Mouse (Mus musculus): ENCODE data around the gene Stxbp5l. TPM values are rescaled to one million over a fixed set of nuclear protein-coding genes. Genes with fewer than 3 reads are reported as not detected.

The Stxbp5l gene
- polyA plus RNA-seq (2012; rRNA removed; ENCODE audit: low replicate concordance), result not detected in 2 replicates

DNA sequence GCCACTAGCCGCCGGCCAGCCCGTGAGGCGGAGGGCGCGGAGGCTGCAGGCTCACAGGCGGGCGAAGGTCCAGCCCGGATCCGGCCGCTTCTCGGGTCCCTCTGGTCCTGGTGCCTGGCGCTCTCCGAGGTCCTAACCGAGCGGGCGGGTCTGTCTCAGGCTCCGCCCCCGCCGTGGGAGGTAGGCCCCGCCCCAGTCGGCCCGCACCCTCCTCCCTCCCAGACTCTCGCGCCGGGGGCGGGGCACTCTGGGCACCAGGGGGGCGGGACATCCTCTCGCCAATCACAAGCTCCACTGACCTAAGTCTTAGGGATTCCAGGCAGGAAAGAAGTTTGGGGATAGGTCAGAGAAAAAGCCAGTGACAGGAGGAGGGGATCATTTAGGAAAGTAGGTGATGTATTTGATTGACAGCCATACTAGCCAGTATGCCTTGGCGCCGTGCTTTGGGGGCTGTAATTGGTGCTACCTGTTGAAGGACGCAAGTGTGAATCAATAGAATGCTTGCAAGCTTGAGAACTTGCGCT is at the start of gene Stxbp5l:
Gene Stxbp5l, minus strand, starts transcription at position 142 of the 524 bp plus-strand sequence.

Other genes starting within 250 kb of the Stxbp5l start
- gene Gtf2e1, start 154.8 kb upstream of the Stxbp5l start, polyA plus RNA-seq (2012; rRNA removed; ENCODE audit: low replicate concordance), result 0.94 and 1.1 TPM in 2 replicates
- 0.60 and 0.66 TPM in 2 replicates for gene Rabl3, start 154.9 kb upstream of the Stxbp5l start, polyA plus RNA-seq (2012; rRNA removed; ENCODE audit: low replicate concordance)
- not detected in 2 replicates for gene Hgd, start 195.2 kb upstream of the Stxbp5l start, polyA plus RNA-seq (2012; rRNA removed; ENCODE audit: low replicate concordance)